Comparison of ENCODE assay signal across 8 mouse cellular contexts in genomic region chr11:8302347-8303188, GRCm38 (mm10).
DNase-seq lines count a peak whose midpoint lies in the region; ATAC-seq and TF ChIP-seq lines count a peak whose summit lies in the region.

No protein-coding gene starts in this region.

- no peaks in the 10 kb centered on the region for H3K36me3 ChIP-seq in kidney, postnatal 0 days (ENCODE audit: insufficient read depth, low read length)
- no peaks in the 10 kb centered on the region for H3K36me3 ChIP-seq in liver, postnatal 0 days (replicated peaks; ENCODE audit: insufficient read depth, low read length)

- peak; percentile 48 for DNase-seq in thymus, postnatal 4 days
- DNase-seq in thymus, adult 18-20 months = no peak
- DNase-seq in cerebellum, adult 9-11 months = peak; percentile 20
- peak; percentile 7 to 53 for DNase-seq in frontal cortex, postnatal 10 days (ENCODE audit: low spot score in 2 of 2)
- DNase-seq in kidney, postnatal 0 days (ENCODE audit: low spot score) = peak; percentile 84
- peak; percentile 15 for DNase-seq in liver, postnatal 0 days
- DNase-seq in retina, postnatal 1 day = peak; percentile 62

- no peaks in the 10 kb centered on the region for H3K27me3 ChIP-seq in kidney, postnatal 0 days (ENCODE audit: insufficient read depth, low read length)
- no peaks in the 10 kb centered on the region for H3K27me3 ChIP-seq in liver, postnatal 0 days (ENCODE audit: insufficient read depth, low read length)

- H3K9ac ChIP-seq in kidney, postnatal 0 days (ENCODE audit: low read depth, low read length) = no peak overlapping the region
- no peak overlapping the region for H3K9ac ChIP-seq in liver, postnatal 0 days (replicated peaks)

- H3K9me3 ChIP-seq in kidney, postnatal 0 days (replicated peaks; ENCODE audit: low read length) = no peaks in the 10 kb centered on the region
- H3K9me3 ChIP-seq in liver, postnatal 0 days (ENCODE audit: low read length) = no peaks in the 10 kb centered on the region

- H3K27ac ChIP-seq in kidney, postnatal 0 days = no peak overlapping the region
- H3K27ac ChIP-seq in liver, postnatal 0 days (ENCODE audit: low read depth) = no peak overlapping the region

- peak; percentile 80 for TF ChIP-seq CTCF in kidney, postnatal 0 days (IDR thresholded peaks at IDR 0.05; ENCODE audit: low read depth)
- TF ChIP-seq CTCF in liver, postnatal 0 days (IDR thresholded peaks at IDR 0.05; ENCODE audit: low read depth) = peak; percentile 62

- no peak for TF ChIP-seq EP300 in liver, postnatal 0 days (IDR thresholded peaks at IDR 0.05; ENCODE audit: low read depth)

- no peak overlapping the region for H3K4me2 ChIP-seq in kidney, postnatal 0 days (ENCODE audit: low read length)
- no peak overlapping the region for H3K4me2 ChIP-seq in liver, postnatal 0 days (ENCODE audit: low read depth, low read length)

- WGBS in kidney, postnatal 0 days = 24% methylated on average over 14 of the region's 14 CpGs
- 52% methylated on average over 14 of the region's 14 CpGs for WGBS in liver, postnatal 0 days (ENCODE audit: insufficient replicate concordance)

- no peak overlapping the region for H3K4me3 ChIP-seq in kidney, postnatal 0 days (replicated peaks; ENCODE audit: low read depth, low read length)
- H3K4me3 ChIP-seq in liver, postnatal 0 days (ENCODE audit: low read depth, low read length) = no peak overlapping the region

- no peaks in the 10 kb centered on the region for H3K4me1 ChIP-seq in kidney, postnatal 0 days (replicated peaks; ENCODE audit: insufficient read depth, low read length)
- H3K4me1 ChIP-seq in liver, postnatal 0 days (ENCODE audit: insufficient read depth) = no peaks in the 10 kb centered on the region

- no peak for ATAC-seq in kidney, postnatal 0 days (replicated peaks; ENCODE audit: low FRiP score, low read depth)
- no peak for ATAC-seq in liver, postnatal 0 days
- ATAC-seq in erythroid progenitor cell, adult 5-6 weeks (replicated peaks; ENCODE audit: low FRiP score, poor library complexity, severe bottlenecking) = no peak

Comparison
In these comparisons a context has a peak if more than half of its experiments do, and no peak if none do; other contexts are left out.
1. DNase-seq: peak in thymus, postnatal 4 days (single experiment), cerebellum, adult 9-11 months (single experiment), frontal cortex, postnatal 10 days (2 of 2), kidney, postnatal 0 days (single experiment), liver, postnatal 0 days (single experiment) and retina, postnatal 1 day (single experiment); none in thymus, adult 18-20 months (0 of 2).